Mouse (Mus musculus) liver, adult 2 months (tissue): ENCODE measurements around the gene Pnmal2.

Experiments used
- CTCF ChIP-seq: fragments of 200-500 bp; IDR thresholded peaks from 2 replicates; pipeline ENCODE4 v1.5.1; 2011; ENCODE audit warnings: low read depth, low read length, control low read depth
- POLR2A ChIP-seq: fragments of 200-500 bp; IDR thresholded peaks from 2 replicates; pipeline ENCODE4 v1.6.1; 2011; ENCODE audit warnings: low read length, control low read depth; ENCODE audit not compliant: insufficient read depth; ENCODE audit errors: extremely low read depth

DNA sequence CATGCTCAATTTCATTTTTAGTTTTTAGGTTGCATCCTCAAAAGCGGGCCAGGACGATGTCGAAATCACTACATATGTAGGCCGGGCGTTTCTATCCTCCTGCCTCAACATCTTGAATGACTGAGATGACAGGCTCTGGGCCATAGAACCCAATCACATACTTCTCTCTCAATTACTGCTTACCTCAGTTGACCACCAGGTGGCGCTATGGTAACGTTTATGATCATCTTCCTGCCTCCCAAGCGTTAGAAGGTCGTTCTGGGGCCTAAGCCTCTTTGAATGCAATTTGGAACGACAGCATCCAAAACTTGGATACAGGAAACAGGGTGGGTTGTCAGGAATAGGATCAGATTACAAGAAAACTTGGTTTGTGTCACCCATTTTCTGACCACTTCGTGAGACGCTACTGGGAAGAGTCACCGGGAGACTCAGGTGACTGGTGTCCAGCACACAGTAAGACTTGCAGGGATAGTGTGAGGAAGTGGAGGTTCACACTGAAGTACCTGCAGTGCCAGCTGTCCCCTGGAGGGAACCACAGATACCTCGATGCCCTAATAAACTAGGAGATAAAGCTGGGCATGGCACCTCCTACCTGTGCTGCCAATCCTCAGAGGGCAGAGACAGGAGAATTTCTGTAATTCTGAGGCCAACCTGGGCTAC, 12.4 kb upstream of the Pnmal2 start:
- TF ChIP-seq CTCF (peak; percentile 53), POLR2A (no peak)
